Mouse (Mus musculus) common myeloid progenitor, adult 5-6 weeks (primary cell): ENCODE data around the gene Veph1. TPM values are rescaled to one million over a fixed set of nuclear protein-coding genes. Genes with fewer than 3 reads are reported as not detected.

Source experiments
- ATAC-seq: replicated peaks from 2 replicates; pipeline ENCODE4 v1.8.0; 2016; ENCODE audit warnings: low read depth, mild to moderate bottlenecking, moderate TSS enrichment, inconsistent platforms; ENCODE audit not compliant: poor library complexity, severe bottlenecking
- total RNA-seq: library from RNA; stranded (forward); fragments of 200-1000, 187-1606 nt; gene quantifications from 2 replicates; pipeline ENCODE4 v1.2.3, GENCODE M21; 2017

Veph1 gene
- total RNA-seq, 1 experiment from 2014 or later = not detected

DNA sequence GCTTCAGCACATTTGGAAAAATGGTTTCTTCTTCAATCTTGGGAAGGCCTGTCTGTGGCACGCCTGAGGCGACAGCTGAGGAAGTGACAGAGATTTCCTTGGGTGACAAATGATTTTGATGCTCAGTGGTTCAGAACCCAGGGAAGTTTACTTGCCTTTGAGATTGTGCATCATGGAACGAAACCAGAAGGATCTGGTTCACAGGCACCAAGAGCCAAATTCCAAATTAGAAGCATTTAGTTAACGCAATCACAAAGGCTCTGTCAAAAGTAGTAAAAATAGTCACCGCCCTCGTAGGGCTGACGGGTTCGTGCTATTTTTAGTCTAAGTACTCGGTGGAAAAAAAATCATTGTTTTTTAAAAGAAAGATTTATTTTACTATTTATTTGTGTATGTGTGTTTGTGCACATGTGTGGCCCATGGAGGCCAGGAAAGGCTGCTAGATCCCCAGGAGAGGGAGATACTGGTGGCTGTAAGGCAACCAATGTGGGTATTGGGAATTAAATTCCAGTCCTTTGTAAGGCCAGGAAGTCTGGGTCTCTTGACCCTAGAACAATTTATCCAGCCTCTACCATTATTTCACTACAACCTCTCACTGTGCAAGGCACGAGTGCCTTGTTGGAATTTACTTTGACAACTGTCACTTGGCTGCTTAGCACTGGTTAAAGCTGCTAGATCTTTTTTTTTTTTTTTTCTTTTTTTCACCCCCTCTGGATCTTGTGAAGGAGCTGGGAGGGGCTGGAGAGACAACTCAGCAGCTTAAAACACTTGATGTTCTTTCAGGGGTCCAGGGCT, 246.3 kb downstream of the Veph1 start:
- no peak for ATAC-seq

DNA sequence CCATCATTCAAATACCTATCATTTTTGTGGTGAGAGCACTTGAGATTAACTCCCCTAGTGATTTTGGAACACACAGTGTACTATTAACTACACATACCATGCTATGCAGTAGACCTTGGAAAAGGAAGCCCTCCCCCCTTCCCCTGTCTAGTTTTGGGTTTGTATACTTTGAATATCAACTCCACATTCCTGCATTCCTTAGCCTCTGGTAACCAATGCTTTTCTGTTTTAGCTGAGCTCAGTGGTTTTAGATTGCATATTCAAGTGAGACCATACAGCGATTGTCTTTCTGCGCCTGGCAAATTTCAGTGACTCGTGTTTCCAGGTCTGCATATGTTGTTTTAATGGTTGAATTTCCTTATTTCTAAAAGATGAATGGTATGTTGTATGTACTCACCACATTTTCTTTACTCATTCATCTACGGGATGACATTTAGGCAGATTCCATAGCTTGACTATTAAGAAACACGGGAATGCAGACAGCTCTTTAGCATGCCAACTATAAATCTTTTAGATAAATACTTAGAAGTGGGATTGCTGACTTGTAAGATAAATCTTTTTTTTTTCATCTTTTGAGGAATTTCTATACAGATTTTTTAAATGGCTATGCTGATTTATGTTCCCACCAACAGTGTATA, 255.7 kb downstream of the Veph1 start:
- ATAC-seq = no peak

DNA sequence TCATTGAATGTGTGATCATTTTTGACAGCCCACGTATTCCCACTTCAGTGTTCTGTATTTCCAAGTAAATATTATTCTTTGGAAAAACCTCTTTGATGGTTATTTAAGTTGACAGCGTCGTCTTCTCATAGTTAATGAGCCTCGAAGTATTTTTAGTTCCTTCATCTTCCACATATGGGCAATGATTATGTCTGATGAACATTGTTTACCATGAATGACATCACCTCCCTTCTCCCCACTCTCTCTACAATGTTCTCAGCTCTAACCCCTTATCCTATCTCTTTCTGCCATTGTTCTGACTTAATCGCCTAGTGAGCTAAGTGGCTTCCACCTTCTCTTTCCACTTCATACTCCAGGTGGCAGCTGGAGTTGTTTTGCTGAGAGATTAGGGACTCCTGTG, 261.4 kb downstream of the Veph1 start:
- no peak for ATAC-seq

DNA sequence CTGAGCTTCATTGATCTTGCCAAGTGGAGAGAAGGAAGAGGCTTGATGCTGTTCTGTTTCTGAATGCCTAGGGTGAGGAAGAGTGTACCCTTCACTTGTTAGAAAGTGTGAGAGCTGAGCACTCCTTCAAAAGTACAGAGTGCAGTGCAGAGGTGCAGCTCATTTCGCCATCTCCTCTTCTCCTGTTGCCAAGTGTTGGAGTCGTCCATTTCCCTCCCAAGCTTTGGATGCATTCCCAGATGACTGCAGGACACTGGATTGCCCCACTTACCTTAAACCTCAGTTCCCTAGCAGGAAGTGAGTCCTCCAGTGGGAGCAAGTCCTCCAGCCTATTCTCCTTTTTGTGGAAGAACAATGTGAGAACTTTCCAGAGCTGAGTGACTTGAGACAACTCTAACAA, 263.3 kb downstream of the Veph1 start:
- no peak for ATAC-seq

DNA sequence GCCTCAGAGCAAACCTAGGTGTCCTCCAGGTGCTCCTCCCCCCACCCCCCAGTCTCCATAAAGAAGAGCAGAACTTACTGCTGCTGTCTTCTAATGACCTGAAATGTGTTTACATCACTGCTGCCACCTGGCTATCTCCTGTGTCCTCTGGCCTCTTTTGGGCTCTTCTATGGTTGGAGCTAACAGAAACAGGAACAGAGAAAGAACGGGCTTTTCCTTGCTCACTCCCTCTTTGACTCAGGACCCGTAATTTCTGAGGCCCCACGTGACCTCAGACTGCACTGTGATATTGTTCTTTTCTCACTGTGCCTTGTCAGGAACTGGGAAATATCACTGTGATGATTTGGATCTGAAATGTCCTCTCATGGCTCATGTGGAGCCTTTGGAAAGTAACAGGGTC, 271.2 kb downstream of the Veph1 start:
- no peak for ATAC-seq

DNA sequence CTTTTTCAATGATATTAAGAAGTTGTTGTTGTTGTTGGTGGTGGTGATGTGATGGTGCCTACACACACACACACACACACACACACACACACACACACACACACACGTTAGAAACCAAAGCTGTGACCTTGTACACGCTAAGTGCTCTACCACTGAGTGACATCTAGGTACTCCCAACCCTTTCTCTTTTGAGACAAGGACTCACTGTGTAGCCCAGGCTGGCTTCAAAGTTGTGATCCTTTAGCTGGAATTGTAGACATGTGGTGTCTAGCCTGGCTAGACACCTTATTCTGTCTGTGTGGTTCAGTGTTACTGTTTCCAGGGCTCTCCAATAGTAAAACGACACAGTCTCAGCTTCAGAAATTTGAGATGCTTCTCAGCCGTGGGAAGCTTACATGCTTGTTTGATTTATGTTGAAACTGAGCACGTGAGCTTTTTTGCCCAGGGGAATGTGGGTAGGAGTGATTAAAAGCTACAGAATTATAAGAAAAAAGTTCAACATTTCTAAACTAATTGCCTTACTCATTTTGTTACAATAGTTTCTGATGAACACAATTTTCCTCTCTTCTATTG, 272.3 kb downstream of the Veph1 start:
- no peak for ATAC-seq

DNA sequence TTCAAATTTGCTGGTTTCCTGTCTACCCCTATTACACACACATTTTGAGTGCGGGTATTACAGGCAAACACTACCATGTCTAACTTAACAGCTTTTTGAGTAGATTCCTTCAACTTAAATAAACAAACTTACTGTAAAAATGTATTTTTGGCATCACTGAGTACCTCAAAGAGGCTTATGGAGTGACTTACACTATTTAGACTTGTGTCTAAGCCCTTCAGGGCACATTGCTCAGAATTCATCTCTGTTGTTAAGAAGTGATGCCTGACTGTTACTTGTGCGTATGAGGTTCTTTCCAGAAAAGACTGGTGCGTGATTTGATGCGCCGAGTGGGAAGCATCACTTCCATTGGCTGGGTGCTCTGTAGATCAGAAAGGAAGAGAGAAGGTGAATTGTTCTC, 277.5 kb downstream of the Veph1 start:
- no peak for ATAC-seq

DNA sequence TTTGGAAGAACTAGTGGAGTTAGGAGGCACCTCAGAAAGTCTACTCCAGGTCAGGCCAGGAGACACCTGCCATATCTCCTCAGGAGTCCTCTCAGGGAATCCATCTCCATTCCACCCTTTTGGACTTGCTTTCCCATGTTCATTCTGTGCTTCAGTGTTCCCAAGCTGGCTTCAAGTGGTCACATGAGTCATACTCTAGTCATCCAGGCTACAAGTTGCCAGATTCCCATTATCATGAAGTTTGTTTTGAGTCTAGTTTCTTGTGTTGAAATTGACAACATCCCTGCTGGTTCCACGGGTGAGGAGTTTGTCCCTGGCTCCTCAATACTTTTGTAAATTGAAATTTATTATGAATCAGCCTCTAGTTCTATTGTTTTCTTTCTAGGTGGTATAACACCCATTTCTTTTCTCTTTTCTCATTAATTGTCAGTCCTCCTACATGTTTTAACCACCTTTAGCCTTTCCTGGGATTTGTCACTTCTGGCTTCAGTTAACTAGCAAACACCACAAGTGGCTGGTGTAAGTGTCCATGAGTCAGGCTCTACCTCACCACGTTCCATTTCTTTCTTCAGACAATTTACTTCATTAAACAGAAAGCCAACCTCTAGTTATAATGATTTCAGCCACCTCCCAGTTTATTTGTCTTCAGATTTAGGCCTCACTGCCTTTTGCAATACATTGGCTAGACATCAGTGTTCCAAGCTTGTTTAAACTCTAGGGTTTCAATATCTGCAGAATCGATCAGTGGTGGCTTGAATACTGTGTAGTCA, 288.8 kb downstream of the Veph1 start:
- ATAC-seq = no peak

DNA sequence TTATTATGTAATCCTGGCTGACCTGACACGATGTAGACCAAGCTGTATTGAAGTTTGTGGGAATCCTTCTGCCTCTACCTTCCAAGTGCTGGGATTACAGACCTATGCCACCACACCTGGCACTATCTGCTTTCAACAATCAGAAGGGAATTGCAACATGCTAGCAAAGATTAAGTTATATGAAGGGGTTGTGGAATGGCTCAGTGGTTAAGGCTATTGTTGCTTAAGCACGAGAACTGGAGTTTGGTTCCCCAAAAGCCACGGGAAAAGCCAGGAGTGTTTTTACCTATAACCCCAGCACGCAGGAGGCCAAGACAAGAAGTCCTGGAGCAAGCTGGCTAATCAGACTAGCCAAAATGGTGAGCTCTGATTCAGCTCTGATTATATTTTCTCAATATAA, 291.6 kb downstream of the Veph1 start:
- no peak for ATAC-seq

DNA sequence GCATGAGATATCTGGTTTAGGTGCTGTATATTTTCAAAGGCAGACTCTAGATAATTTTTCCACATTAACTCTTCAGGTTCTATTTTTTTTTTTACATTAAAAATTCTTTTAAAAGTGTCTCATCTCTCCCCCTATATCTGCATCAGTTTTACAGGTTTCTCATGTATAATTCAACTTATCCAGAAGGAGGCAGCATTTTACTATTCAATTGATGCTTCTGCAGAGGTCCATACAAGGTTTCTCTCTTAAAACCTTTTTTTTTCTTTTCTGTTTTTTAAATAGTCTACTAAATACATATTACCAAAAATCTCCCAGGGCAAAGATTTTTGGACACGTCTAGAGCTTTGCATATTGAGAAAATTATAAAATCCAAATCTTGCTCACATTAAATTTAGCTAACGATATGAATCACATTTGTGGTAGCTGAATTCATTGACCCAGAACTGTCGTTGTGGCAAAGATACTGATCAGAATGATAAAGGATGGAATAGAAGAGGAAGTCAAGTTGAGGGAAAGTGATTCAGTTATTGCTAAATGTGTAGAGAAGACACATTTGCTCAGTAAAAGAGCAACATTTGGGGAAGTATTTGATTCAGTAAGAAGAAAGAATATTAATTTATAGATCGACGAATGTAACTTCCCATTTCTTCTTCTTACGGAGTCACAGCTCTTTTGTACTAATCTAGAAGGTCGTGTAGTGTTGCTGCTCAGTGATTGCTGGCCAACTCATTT, 292.3 kb downstream of the Veph1 start:
- ATAC-seq = peak; percentile 81

Other genes with a start within 250 kb of the Veph1 start
- not detected in 2 replicates for gene Ptx3, start 76.9 kb downstream of the Veph1 start, total RNA-seq